Mouse (Mus musculus) gastrocnemius, adult 2 months (tissue): ENCODE measurements around the gene Acbd6. TPM values are rescaled to one million over a fixed set of nuclear protein-coding genes. Genes with fewer than 3 reads are reported as not detected.

Experiments used
- DNase-seq: peaks from one replicate; pipeline ENCODE4 v3.0.0; 2022
- H3K27ac ChIP-seq: fragments of 200-600 bp; 2 replicates; pipeline ENCODE4 v1.8.1; 2022; ENCODE audit warnings: mild to moderate bottlenecking
- H3K4me3 ChIP-seq: fragments of 200-600 bp; 2 replicates; pipeline ENCODE4 v1.8.1; 2022; ENCODE audit warnings: mild to moderate bottlenecking, moderate library complexity
- CTCF ChIP-seq: fragments of 200-600 bp; IDR thresholded peaks from 2 replicates; pipeline ENCODE4 v1.8.1; 2022; ENCODE audit warnings: antibody characterized with exemption, mild to moderate bottlenecking, moderate library complexity
- intact Hi-C: fragments of 180-260 bp; cut with DNase I; formaldehyde crosslinking; loops from one replicate; pipeline ENCODE4 v1.15.1; 2025
- long read RNA-seq, 2 experiments: library from polyadenylated mRNA; stranded (forward); transcript quantifications; one replicate each; pipeline ENCODE4 v2.0.0; 2021
- total RNA-seq, 2 experiments: library from RNA; stranded (reverse); gene quantifications; 2 replicates each; pipeline ENCODE4 v1.2.3; 2021

The Acbd6 gene
- 10 to 100 TPM; 54.4 to 65.2 TPM for total RNA-seq
- long read RNA-seq, experiment 1, full-length matches to known transcripts = 43 of 48 reads
- long read RNA-seq, experiment 1, partial matches to known transcripts = 2 of 48 reads
- long read RNA-seq, experiment 1, other reads (novel, unspliced or antisense) = 3 of 48 reads
- long read RNA-seq, experiment 2, full-length matches to known transcripts = 44 of 47 reads
- long read RNA-seq, experiment 2, partial matches to known transcripts = 1 of 47 reads
- long read RNA-seq, experiment 2, other reads (novel, unspliced or antisense) = 2 of 47 reads

DNA sequence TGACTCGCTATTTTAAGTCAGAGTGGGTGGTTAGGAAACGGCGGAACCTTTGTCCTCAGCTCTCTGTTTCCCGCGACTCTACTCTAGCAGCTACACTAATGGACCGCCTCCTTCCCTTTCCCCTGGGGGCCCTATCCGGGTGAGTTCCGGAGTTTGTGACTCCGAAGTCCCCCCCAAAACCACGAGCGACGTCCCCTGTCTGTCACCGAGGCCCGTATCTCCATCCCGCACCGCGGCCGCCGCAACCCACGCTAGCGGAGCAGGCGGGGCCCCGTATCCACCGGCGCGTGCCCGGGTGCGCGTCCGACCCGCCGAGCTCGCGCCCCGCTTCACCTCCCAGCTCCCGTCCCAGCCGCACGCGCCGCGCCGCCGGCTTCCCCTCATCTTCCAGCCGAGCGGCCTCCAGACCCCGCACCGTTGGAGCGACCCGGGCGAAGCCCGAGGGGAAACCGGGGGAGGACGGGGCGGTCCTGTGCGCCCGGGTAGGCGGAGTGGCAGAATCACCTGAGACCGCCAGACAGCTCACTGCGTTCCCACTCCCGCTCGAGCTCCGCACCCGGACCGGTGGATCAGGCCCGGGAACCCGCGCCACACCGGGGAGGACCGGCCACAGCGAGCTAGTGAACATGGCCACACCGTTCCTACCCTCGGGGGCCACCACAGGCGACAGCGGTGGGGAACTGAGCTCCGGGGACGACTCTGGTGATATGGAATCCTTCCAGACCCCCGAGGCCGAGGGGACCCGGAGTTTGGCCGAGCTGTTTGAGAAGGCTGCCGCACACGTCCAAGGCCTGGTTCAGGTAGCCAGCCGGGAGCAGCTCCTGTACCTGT lies at the start of gene Acbd6:
TSS of gene Acbd6 (plus strand) at position 109 of the 831 bp plus-strand sequence.
- Histone ChIP-seq H3K27ac (peak within 1 kb of the TSS; percentile 90), H3K4me3 (peak within 1 kb of the TSS; percentile 77)
- no peak for TF ChIP-seq CTCF
- intact Hi-C loops = no loop called here
- DNase-seq = peak; percentile 82

DNA sequence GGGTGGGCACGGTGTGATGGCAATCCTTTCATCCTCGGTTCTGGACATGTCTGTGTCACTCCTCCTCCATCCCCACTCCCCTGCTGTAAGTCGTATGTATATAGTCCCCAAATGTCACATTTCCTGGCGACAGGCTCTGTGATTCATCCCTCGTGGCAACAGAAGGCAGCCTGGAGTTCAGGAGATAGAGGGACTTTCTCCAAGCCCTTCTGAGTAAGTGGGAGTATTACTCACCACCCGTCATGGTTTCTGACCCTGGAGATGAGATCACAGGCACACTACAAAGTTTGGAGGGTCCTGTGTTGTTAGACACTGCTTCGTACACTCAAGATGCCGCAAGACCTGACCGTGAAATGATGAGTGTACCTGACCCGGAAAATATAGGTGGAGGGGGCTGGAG lies 47.7 kb upstream of the Acbd6 start:
- H3K4me3 ChIP-seq = no peak overlapping the region
- H3K27ac ChIP-seq = peak overlapping the region; percentile 63; the same call in 1 of the 2 replicates
- no peak for TF ChIP-seq CTCF
- no peak for DNase-seq
- intact Hi-C loops = no loop called here

DNA sequence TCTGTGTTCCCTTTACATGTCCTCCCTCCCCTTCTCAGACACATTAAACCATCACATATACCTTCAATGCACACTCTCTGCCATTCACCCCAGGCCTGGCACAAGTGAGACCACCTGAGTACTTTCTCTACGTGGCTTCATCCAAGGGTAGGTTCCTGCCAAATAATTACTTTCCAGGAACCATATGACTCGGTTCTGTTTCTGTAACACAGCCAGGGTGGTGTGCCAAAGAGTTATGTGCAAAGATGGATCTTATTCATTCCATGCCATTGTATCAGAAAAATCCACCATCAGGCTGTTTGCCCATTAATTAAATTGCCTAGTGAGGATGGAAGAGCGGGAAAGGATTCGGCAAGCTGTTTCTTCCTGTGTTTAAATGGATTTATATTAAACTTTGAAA lies 42.1 kb upstream of the Acbd6 start:
- no peak for TF ChIP-seq CTCF
- H3K27ac ChIP-seq = no peak overlapping the region
- no peak overlapping the region for H3K4me3 ChIP-seq
- intact Hi-C loops = loop anchor here (1.0 to 5.0 kb wide), 2 partner anchors 99 to 223 kb away; partner anchors contain the start of gene Xpr1
- DNase-seq = no peak

DNA sequence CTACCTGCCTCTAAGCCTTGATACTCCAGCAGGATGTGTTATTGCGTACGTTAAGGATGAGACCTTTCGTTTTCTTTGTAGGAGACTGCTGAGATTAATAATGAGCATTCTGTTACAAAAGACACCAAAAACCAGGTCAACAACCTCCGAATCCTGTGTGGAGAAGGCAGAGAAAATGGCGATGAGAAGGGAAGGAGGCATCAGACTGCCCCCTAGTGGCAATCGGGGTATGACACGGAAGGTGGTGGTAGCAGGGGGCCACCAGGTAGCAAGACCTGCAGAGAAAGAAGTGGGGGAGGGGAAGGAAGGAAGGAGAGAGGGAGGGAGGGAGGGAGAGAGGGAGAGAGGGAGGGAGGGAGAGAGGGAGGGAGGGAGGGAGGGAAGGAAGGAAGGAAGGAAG lies 41.3 kb upstream of the Acbd6 start:
- no peak overlapping the region for H3K27ac ChIP-seq
- TF ChIP-seq CTCF = peak; percentile 73

DNA sequence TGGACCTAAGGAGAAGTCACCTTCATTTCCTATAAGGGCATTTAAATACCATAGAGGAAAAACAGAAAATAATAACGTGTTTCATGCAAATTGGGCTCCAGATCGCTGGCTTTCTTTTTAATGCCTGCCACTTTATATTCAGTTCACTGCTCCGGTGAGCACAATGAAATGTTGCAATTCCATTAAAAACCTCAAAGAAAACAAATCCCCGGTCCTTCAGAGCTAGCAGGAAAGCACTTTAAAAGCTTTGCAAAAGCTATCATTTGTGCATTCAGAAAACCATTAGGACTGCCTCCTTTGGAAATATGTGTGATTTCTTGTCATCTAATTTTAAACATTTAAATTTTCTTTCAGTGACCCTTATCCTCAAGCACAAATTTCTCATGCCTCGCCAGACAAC lies 40.9 kb upstream of the Acbd6 start:
- intact Hi-C loops = loop anchor here (5.0 kb wide), 1 partner anchor 100 kb away; the partner anchor contains the start of gene Xpr1
- H3K4me3 ChIP-seq = no peak overlapping the region
- no peak overlapping the region for H3K27ac ChIP-seq
- no peak for TF ChIP-seq CTCF
- no peak for DNase-seq

More for the DNA sequence above, 41.3 kb upstream of the Acbd6 start:
- 0 out of 2 replicates have a peak overlapping the region, but pooled peaks have one; percentile 35 for H3K4me3 ChIP-seq
- intact Hi-C loops = loop anchor here (1.0 to 5.0 kb wide), 2 partner anchors 99 to 223 kb away; partner anchors contain the start of gene Xpr1
- DNase-seq = peak; percentile 76

DNA sequence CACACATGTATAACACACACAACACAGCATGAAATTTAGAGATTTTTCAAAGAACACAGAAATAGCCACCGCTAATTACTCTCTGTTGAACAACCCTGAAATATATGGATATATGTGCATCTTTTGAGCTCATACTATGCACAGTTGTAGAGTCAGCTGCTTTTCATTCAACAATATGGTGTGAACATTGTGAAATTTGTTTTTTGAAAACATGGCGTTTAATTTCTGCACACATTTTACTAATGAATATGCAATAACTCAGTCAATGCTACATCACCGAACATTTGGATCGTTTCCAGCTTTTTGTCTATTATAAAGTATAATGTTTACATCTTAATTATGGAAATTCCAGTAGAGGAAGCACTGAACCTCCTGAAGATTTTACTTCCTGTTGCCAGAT lies 37.6 kb upstream of the Acbd6 start:
- DNase-seq = no peak
- no peak for TF ChIP-seq CTCF
- no peak overlapping the region for H3K27ac ChIP-seq
- intact Hi-C loops = no loop called here
- no peak overlapping the region for H3K4me3 ChIP-seq

DNA sequence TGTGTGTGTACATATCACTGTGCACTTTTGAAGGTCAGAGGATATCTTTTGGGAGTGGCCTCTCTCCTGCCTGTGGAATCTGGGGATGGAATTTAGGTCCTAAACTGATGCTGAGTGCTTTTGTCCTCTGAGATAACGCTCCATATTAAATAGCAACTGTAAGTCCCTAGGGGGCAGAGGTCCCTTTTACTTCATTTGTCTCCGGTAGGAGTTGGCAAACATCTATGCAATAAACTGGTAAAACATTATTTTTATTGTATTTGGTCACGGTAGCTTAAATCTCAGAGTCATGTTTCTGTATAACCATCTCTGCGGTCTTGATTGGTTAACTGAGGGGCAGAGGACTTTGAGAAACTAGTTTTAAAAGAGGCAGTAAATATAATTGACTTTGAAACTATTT lies 35.4 kb upstream of the Acbd6 start:
- no peak for DNase-seq
- no peak for TF ChIP-seq CTCF
- H3K27ac ChIP-seq = no peak overlapping the region
- intact Hi-C loops = no loop called here
- no peak overlapping the region for H3K4me3 ChIP-seq

DNA sequence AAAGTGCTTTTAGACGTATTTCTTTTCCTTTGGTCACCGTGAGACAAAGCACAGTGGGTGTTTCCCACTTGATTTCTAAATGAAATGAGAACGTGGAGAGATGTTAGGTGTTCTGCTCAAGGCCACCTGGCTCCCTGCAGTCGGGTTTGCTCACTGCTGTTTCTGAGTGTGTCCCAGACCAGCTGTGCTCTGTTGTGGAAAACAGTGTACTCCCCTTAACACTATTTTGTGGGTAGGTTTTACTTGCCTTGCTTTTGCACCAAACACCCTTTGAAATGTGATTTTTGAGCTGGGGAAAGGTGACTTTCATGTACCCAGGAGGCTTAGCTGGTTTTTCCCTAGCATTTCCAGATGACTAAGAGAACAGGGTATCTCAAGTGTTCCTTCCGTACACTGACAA lies 31.7 kb upstream of the Acbd6 start:
- DNase-seq = no peak
- no peak for TF ChIP-seq CTCF
- H3K4me3 ChIP-seq = peak overlapping the region; percentile 26; the same call in 1 of the 2 replicates
- intact Hi-C loops = no loop called here
- H3K27ac ChIP-seq = 0 out of 2 replicates have a peak overlapping the region, but pooled peaks have one; percentile 12

DNA sequence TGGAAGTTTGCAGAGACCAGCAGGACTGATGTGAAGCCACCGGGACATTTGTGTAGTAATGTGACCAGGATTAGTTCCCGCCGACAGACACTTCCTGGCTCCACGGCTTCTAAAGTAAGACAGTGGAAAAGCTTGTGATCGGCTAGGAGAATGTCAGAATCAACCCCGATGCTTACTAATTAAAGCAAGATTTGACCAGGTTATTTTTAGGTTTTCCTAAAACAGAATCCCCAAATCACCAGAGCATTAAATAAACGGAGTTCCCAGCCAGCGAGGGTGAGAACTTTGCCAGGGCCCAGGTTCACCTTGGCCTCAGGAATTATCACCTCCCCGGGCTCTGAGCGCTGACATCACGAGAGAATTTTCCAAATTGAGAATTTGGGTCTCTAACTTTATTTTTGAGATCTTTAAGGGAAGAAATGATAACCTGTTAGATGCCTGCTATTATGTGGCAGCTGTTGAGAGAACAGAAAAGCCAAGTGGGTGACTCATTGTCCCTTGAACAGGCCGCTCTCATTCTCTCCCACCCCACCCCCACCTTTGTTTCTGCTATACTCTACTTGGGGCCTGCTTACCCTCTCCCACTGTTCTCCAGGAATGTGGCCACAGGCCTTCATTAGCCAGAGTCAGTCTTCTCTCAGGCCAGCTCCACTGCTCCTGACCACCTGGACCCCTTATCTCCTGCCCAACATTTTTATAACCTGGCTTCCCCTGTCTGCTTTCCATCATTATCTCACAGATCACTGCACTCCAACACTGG lies 30.7 kb upstream of the Acbd6 start:
- peak overlapping the region; percentile 39 for H3K4me3 ChIP-seq

DNA sequence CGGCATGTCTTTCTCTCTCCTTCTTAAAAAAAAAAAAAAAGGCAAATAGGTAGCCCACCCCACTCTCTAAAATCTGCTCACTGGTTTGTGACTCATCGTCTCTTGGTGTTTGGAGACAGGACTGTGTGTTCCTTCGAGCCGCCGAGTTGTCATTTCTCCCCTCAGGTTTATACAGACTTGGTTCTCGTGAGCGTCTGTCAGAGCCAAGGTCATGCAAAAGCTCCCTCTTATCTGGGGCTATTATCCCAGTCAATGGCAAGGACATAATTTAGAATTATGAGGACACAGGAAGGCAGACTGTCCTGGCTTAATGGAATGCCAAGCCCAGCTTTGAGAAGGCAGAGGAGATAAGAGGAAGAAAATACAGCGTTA lies 30.1 kb upstream of the Acbd6 start:
- no peak overlapping the region for H3K4me3 ChIP-seq
- H3K27ac ChIP-seq = peak overlapping the region; percentile 31; the same call in 1 of the 2 replicates
- intact Hi-C loops = no loop called here
- no peak for TF ChIP-seq CTCF
- DNase-seq = no peak

More for the DNA sequence above, 30.7 kb upstream of the Acbd6 start:
- peak overlapping the region; percentile 56 for H3K27ac ChIP-seq
- intact Hi-C loops = no loop called here
- no peak for TF ChIP-seq CTCF
- no peak for DNase-seq

DNA sequence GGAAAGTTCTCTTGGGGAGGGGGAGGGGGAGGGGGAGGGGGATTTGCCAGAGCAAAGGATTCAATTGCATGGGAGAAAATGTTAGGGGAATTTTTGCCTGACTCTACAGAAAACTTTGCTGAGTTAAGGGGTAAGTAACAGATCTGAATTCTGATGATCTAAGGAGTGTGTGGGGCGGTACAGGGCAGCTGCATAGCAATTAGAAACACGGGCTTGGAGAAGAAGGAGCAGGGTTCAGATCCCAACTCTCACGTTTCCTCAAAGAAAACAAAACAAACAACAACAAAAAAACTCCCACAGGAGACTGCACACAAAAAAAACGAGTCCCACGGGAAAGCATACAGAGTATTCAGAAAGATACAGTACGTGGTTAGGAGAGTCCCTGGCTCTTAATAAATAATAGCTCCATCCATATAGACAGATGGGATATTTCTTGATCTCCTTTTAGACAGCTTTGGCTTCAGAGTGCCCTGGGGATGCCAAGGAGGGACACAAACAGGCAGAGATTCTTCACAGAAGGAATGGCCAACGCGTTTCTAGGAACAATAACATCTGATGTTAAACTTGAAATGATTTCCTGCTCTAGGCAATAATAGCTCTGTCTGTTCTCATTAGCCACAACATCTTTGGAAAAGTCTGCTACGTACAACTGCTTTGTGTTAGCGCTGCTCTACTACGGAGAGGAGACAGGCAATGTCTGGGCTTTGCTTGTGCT lies 29.4 kb upstream of the Acbd6 start:
- DNase-seq = no peak
- no peak overlapping the region for H3K27ac ChIP-seq

More for the DNA sequence above, 29.4 kb upstream of the Acbd6 start:
- H3K4me3 ChIP-seq = no peak overlapping the region
- no peak for TF ChIP-seq CTCF
- intact Hi-C loops = no loop called here
